Comparison of ENCODE assay signal across 21 mouse cellular contexts in genomic region chrX:101451591-101451990, GRCm38 (mm10). TPM values are rescaled to one million over a fixed set of nuclear protein-coding genes. Genes with fewer than 3 reads are reported as not detected.
DNase-seq lines count a peak whose midpoint lies in the region; ATAC-seq and TF ChIP-seq lines count a peak whose summit lies in the region.
"Had no signal": no experiment of that assay in that cellular context is flagged by ENCODE, and none has a peak within 500 bp of the region (broad histone marks: within the 10 kb centered on the region; RNA-seq: fewer than 3 reads in every experiment).

No protein-coding gene starts in this region.

- H3K4me3 ChIP-seq in lung, postnatal 0 days (ENCODE audit: low read depth, low read length): no peak overlapping the region
- no peak overlapping the region for H3K4me3 ChIP-seq in lung, adult 2 months (replicated peaks; ENCODE audit: extremely low read depth, low read depth, low read length)
- H3K4me3 ChIP-seq in kidney, embryonic 15.5 days (replicated peaks): no peak overlapping the region
- H3K4me3 ChIP-seq: embryonic facial prominence, embryonic 12.5 days; forebrain, embryonic 15.5 days; heart, embryonic 13.5 days had no signal

- peak; percentile 5 for DNase-seq in lung, postnatal 0 days (ENCODE audit: low spot score)
- no peak for DNase-seq in lung, adult 2 months
- peak; percentile 57 for DNase-seq in ZHBTc4 (ENCODE audit: low read depth, low spot score)
- DNase-seq in cerebellum, adult 11-12 months: no peak
- DNase-seq: adrenal gland, adult 8-10 months; adrenal gland, postnatal 36 days; cerebellum, adult 11 months; cerebellum, adult 9-10 months; cerebellum, postnatal 36 days; gastrocnemius, postnatal 10 days; heart, postnatal 36 days had no signal

- no peaks in the 10 kb centered on the region for H3K4me1 ChIP-seq in lung, postnatal 0 days (ENCODE audit: insufficient read depth, low read depth, low read length)
- H3K4me1 ChIP-seq in lung, adult 2 months (ENCODE audit: control insufficient read depth, insufficient read depth, low read length): no peaks in the 10 kb centered on the region
- H3K4me1 ChIP-seq in kidney, embryonic 15.5 days: no peaks in the 10 kb centered on the region
- H3K4me1 ChIP-seq: embryonic facial prominence, embryonic 12.5 days; forebrain, embryonic 15.5 days; heart, embryonic 13.5 days had no signal

- 78% methylated on average over 3 of the region's 3 CpGs for WGBS in lung, postnatal 0 days
- 63% methylated on average over 3 of the region's 3 CpGs for WGBS in lung, adult 2 months
- 81% methylated on average over 3 of the region's 3 CpGs for WGBS in kidney, embryonic 15.5 days

- TF ChIP-seq CTCF in lung, postnatal 0 days (IDR thresholded peaks at IDR 0.05): no peak
- no peak for TF ChIP-seq CTCF in lung, adult 2 months (IDR thresholded peaks at IDR 0.05; ENCODE audit: insufficient read depth, low read length)

- no peaks in the 10 kb centered on the region for H3K36me3 ChIP-seq in lung, postnatal 0 days (ENCODE audit: insufficient read depth, low read length)
- peaks cover 70% of the 10 kb centered on the region for H3K36me3 ChIP-seq in kidney, embryonic 15.5 days

- no peaks in the 10 kb centered on the region for H3K27me3 ChIP-seq in lung, postnatal 0 days (replicated peaks; ENCODE audit: insufficient read depth, low read length)
- H3K27me3 ChIP-seq in kidney, embryonic 15.5 days: peaks cover 26% of the 10 kb centered on the region
- H3K27me3 ChIP-seq: CH12.LX; embryonic facial prominence, embryonic 12.5 days; forebrain, embryonic 15.5 days had no signal

- no peak overlapping the region for H3K27ac ChIP-seq in lung, postnatal 0 days (ENCODE audit: low read length)
- no peak overlapping the region for H3K27ac ChIP-seq in kidney, embryonic 15.5 days
- H3K27ac ChIP-seq: embryonic facial prominence, embryonic 12.5 days; forebrain, embryonic 15.5 days; heart, embryonic 13.5 days had no signal

- no peak overlapping the region for H3K4me2 ChIP-seq in lung, postnatal 0 days (replicated peaks; ENCODE audit: low read depth, low read length)
- H3K4me2 ChIP-seq in kidney, embryonic 15.5 days: no peak overlapping the region
- H3K4me2 ChIP-seq: embryonic facial prominence, embryonic 12.5 days; forebrain, embryonic 15.5 days; heart, embryonic 13.5 days had no signal

- H3K9ac ChIP-seq in lung, postnatal 0 days (replicated peaks; ENCODE audit: low read depth): no peak overlapping the region
- no peak overlapping the region for H3K9ac ChIP-seq in kidney, embryonic 15.5 days
- H3K9ac ChIP-seq: embryonic facial prominence, embryonic 12.5 days; forebrain, embryonic 15.5 days; heart, embryonic 13.5 days had no signal

- ATAC-seq in lung, postnatal 0 days: no peak
- ATAC-seq in megakaryocyte progenitor cell, adult 5-6 weeks (replicated peaks; ENCODE audit: poor library complexity): peak; percentile 48; the same call in 1 of the 2 replicates
- no peak for ATAC-seq in activated CD4-positive, CD25-positive, alpha-beta regulatory T cell, adult 4 months
- ATAC-seq in kidney, embryonic 15.5 days (replicated peaks; ENCODE audit: low FRiP score): no peak
- ATAC-seq: forebrain, embryonic 15.5 days; hindbrain, embryonic 16.5 days; inflammation-experienced regulatory T-cells, adult 6 months; intestine, postnatal 0 days had no signal

- no peak for TF ChIP-seq POLR2A in lung, adult 2 months (IDR thresholded peaks at IDR 0.05; ENCODE audit: borderline replicate concordance, extremely low read depth, low read depth, low read length)

- TF ChIP-seq EP300 in lung, postnatal 0 days (IDR thresholded peaks at IDR 0.05): no peak

- no peaks in the 10 kb centered on the region for H3K9me3 ChIP-seq in lung, postnatal 0 days (ENCODE audit: low read length)
- H3K9me3 ChIP-seq in kidney, embryonic 15.5 days (replicated peaks): no peaks in the 10 kb centered on the region
- H3K9me3 ChIP-seq: embryonic facial prominence, embryonic 12.5 days; forebrain, embryonic 15.5 days; heart, embryonic 13.5 days had no signal

RNA-seq across cellular contexts. Expression of gene Itgb1bp2, which starts 2.7 kb away (rescaled TPM):
- polyA plus RNA-seq in lung, postnatal 0 days (2015; fragmentation: Nextera tagmentation; extraction: Ambion mirVana): 2.3 and 3.0 TPM in 2 replicates
- polyA plus RNA-seq in lung, adult 2 months (2012; rRNA removed): 2.0 and 13.6 TPM in 2 replicates
- total RNA-seq in megakaryocyte progenitor cell, adult 5-6 weeks (2015): 0.88 and 1.9 TPM in 2 replicates
- 0.12 TPM in 1 of 2 replicates, not detected in the other for total RNA-seq in megakaryocyte progenitor cell, adult 5-6 weeks (2017)
- 1 to 10 TPM in 1 of 2 experiments, under 1 TPM in 1; 0.61 to 1.0 TPM for polyA plus RNA-seq in activated CD4-positive, CD25-positive, alpha-beta regulatory T cell, adult 4 months (2017; shearing (Covaris generic))
- 7.6 and 11.9 TPM in 2 replicates for polyA plus RNA-seq in kidney, embryonic 15.5 days (2015; fragmentation: Nextera tagmentation; extraction: Ambion mirVana)

RNA-seq across cellular contexts. Expression of gene Nono, which starts 22.5 kb away (rescaled TPM):
- polyA plus RNA-seq in lung, postnatal 0 days (2015; fragmentation: Nextera tagmentation; extraction: Ambion mirVana): 117 and 131 TPM in 2 replicates
- polyA plus RNA-seq in lung, adult 2 months (2012; rRNA removed): 57.9 and 96.3 TPM in 2 replicates
- 244 and 248 TPM in 2 replicates for total RNA-seq in megakaryocyte progenitor cell, adult 5-6 weeks (2015)
- total RNA-seq in megakaryocyte progenitor cell, adult 5-6 weeks (2017): 452 and 507 TPM in 2 replicates
- polyA plus RNA-seq in activated CD4-positive, CD25-positive, alpha-beta regulatory T cell, adult 4 months (2017; shearing (Covaris generic)): 100 to 1,000 TPM; 322 to 342 TPM
- polyA plus RNA-seq in kidney, embryonic 15.5 days (2015; fragmentation: Nextera tagmentation; extraction: Ambion mirVana): 464 and 466 TPM in 2 replicates

RNA-seq across cellular contexts. Expression of gene Zmym3, which starts 30.9 kb away (rescaled TPM):
- 12.7 and 14.3 TPM in 2 replicates for polyA plus RNA-seq in lung, postnatal 0 days (2015; fragmentation: Nextera tagmentation; extraction: Ambion mirVana)
- 23.6 and 32.8 TPM in 2 replicates for polyA plus RNA-seq in lung, adult 2 months (2012; rRNA removed)
- 44.6 and 47.2 TPM in 2 replicates for total RNA-seq in megakaryocyte progenitor cell, adult 5-6 weeks (2015)
- total RNA-seq in megakaryocyte progenitor cell, adult 5-6 weeks (2017): 25.1 and 30.1 TPM in 2 replicates
- 10 to 100 TPM in 1 of 2 experiments, 1 to 10 TPM in 1; 9.2 to 15.3 TPM for polyA plus RNA-seq in activated CD4-positive, CD25-positive, alpha-beta regulatory T cell, adult 4 months (2017; shearing (Covaris generic))
- polyA plus RNA-seq in kidney, embryonic 15.5 days (2015; fragmentation: Nextera tagmentation; extraction: Ambion mirVana): 26.8 and 27.7 TPM in 2 replicates

Comparison
In these comparisons a context has a peak if more than half of its experiments do, and no peak if none do; other contexts are left out.
1. DNase-seq: peak in lung, postnatal 0 days (single experiment) and ZHBTc4 (single experiment); none in lung, adult 2 months (single experiment) and cerebellum, adult 11-12 months (single experiment).